Mouse (Mus musculus) liver, embryonic 16.5 days (tissue): ENCODE data around the gene Dscam. TPM values are rescaled to one million over a fixed set of nuclear protein-coding genes. Genes with fewer than 3 reads are reported as not detected.

Experiments used
- ATAC-seq: fragments of 200-750 bp; cut with Nextera tagmentation; 2 replicates; pipeline ENCODE4 v1.8.0; 2017; ENCODE audit warnings: low read depth, mild to moderate bottlenecking, moderate number of reproducible peaks, moderate library complexity
- H3K27ac ChIP-seq: fragments of 300-500 bp; sonication (generic); 2 replicates; pipeline ENCODE4 v1.5.1; 2014; ENCODE audit warnings: mild to moderate bottlenecking, low read length
- H3K27me3 ChIP-seq: fragments of 300-500 bp; sonication (generic); 2 replicates; pipeline ENCODE4 v1.6.1; 2014; ENCODE audit warnings: low read depth, low read length, mixed read lengths; ENCODE audit not compliant: control insufficient read depth, insufficient read depth
- H3K36me3 ChIP-seq: fragments of 300-500 bp; sonication (generic); 2 replicates; pipeline ENCODE4 v1.6.1; 2014; ENCODE audit warnings: mild to moderate bottlenecking; ENCODE audit not compliant: control insufficient read depth, insufficient read depth
- H3K4me1 ChIP-seq: fragments of 300-500 bp; sonication (generic); 2 replicates; pipeline ENCODE4 v1.6.1; 2014; ENCODE audit warnings: low read depth, low read length, mixed read lengths; ENCODE audit not compliant: control insufficient read depth
- H3K4me2 ChIP-seq: fragments of 300-500 bp; sonication (generic); 2 replicates; pipeline ENCODE4 v1.6.1; 2014; ENCODE audit warnings: low read depth, low read length, mixed read lengths
- H3K4me3 ChIP-seq: fragments of 300-500 bp; sonication (generic); 2 replicates; pipeline ENCODE4 v1.5.1; 2014; ENCODE audit warnings: low read depth, mild to moderate bottlenecking, low read length
- H3K9ac ChIP-seq: fragments of 300-500 bp; sonication (generic); 2 replicates; pipeline ENCODE4 v1.6.1; 2014; ENCODE audit warnings: low read depth, low read length
- H3K9me3 ChIP-seq: fragments of 300-500 bp; sonication (generic); replicated peaks from 2 replicates; pipeline ENCODE4 v1.6.1; 2016; ENCODE audit warnings: low read length; ENCODE audit not compliant: control insufficient read depth
- WGBS: fragments of 180-500 bp; shearing (Covaris S2); extraction: QIAGEN DNeasy Blood & Tissue Kit; methylation state at CpG from one replicate; pipeline ENCODE4 v1.1.7; 2014; ENCODE audit not compliant: insufficient replicate concordance; 5-methylcytosine and 5-hydroxymethylcytosine counted together
- polyA plus RNA-seq: library from polyadenylated mRNA; unstranded; fragments of >200 nt; fragmentation: Nextera tagmentation; extraction: Ambion mirVana; gene quantifications from 2 replicates; pipeline ENCODE4 v1.2.1, GENCODE M21; 2015

Gene Dscam
- polyA plus RNA-seq, 1 experiment from 2014 or later = not detected

GRCm38 (mm10) chr16:96927408-96927807, 243.1 kb downstream of the Dscam start:
- no peak for ATAC-seq
- no peak overlapping the region for H3K4me3 ChIP-seq
- no peaks in the 10 kb centered on the region; the same call in 1 of the 2 replicates for H3K27me3 ChIP-seq
- H3K36me3 ChIP-seq = no peaks in the 10 kb centered on the region
- no peaks in the 10 kb centered on the region for H3K9me3 ChIP-seq
- no peak overlapping the region for H3K27ac ChIP-seq
- H3K4me2 ChIP-seq = no peak overlapping the region
- no peaks in the 10 kb centered on the region for H3K4me1 ChIP-seq
- H3K9ac ChIP-seq = no peak overlapping the region

GRCm38 (mm10) chr16:96926977-96927376, 243.6 kb downstream of the Dscam start:
- Histone ChIP-seq H3K9me3 (no peaks in the 10 kb centered on the region), H3K36me3 (no peaks in the 10 kb centered on the region), H3K4me3 (no peak overlapping the region), H3K9ac (no peak overlapping the region), H3K27me3 (no peaks in the 10 kb centered on the region; the same call in 1 of the 2 replicates), H3K27ac (no peak overlapping the region), H3K4me1 (no peaks in the 10 kb centered on the region), H3K4me2 (no peak overlapping the region)
- no peak for ATAC-seq
- WGBS = 40% methylated on average over 3 of the region's 3 CpGs

- H3K27me3 ChIP-seq = no peaks in the 10 kb centered on the region; the same call in 1 of the 2 replicates
- H3K36me3 ChIP-seq = no peaks in the 10 kb centered on the region
- H3K27ac ChIP-seq = no peak overlapping the region
- no peak overlapping the region for H3K4me2 ChIP-seq
- ATAC-seq = no peak
- WGBS = 86% methylated on average over 4 of the region's 4 CpGs
- no peaks in the 10 kb centered on the region for H3K9me3 ChIP-seq
- no peak overlapping the region for H3K9ac ChIP-seq
- peaks cover 12% of the 10 kb centered on the region for H3K4me1 ChIP-seq
- no peak overlapping the region for H3K4me3 ChIP-seq
These were observed 246.6 kb downstream of the Dscam start for GRCm38 (mm10) chr16:96923941-96924340.

- WGBS = 82% methylated on average over 3 of the region's 3 CpGs
- Histone ChIP-seq H3K4me1 (peaks cover 19% of the 10 kb centered on the region), H3K27me3 (no peaks in the 10 kb centered on the region)
These were observed 256.1 kb downstream of the Dscam start for GRCm38 (mm10) chr16:96914495-96914894.

GRCm38 (mm10) chr16:96912836-96913235, 257.7 kb downstream of the Dscam start:
- Histone ChIP-seq H3K36me3 (no peaks in the 10 kb centered on the region), H3K4me3 (no peak overlapping the region), H3K27me3 (no peaks in the 10 kb centered on the region), H3K9me3 (no peaks in the 10 kb centered on the region), H3K27ac (no peak overlapping the region), H3K4me2 (no peak overlapping the region), H3K4me1 (peaks cover 13% of the 10 kb centered on the region), H3K9ac (no peak overlapping the region)
- ATAC-seq = no peak
- 80% methylated on average over 7 of the region's 7 CpGs for WGBS

More at GRCm38 (mm10) chr16:96914495-96914894, 256.1 kb downstream of the Dscam start:
- no peak overlapping the region for H3K4me3 ChIP-seq
- H3K9me3 ChIP-seq = no peaks in the 10 kb centered on the region
- ATAC-seq = no peak
- H3K36me3 ChIP-seq = no peaks in the 10 kb centered on the region
- no peak overlapping the region for H3K27ac ChIP-seq
- H3K9ac ChIP-seq = no peak overlapping the region
- no peak overlapping the region for H3K4me2 ChIP-seq

- no peak overlapping the region for H3K9ac ChIP-seq
- no peaks in the 10 kb centered on the region for H3K27me3 ChIP-seq
- no peak overlapping the region for H3K4me3 ChIP-seq
- 83% methylated on average over 2 of the region's 2 CpGs for WGBS
- H3K36me3 ChIP-seq = no peaks in the 10 kb centered on the region
- H3K4me1 ChIP-seq = peaks cover 16% of the 10 kb centered on the region
- no peaks in the 10 kb centered on the region for H3K9me3 ChIP-seq
- no peak for ATAC-seq
- H3K27ac ChIP-seq = no peak overlapping the region
- H3K4me2 ChIP-seq = no peak overlapping the region
These were observed 258.4 kb downstream of the Dscam start for GRCm38 (mm10) chr16:96912103-96912502.

GRCm38 (mm10) chr16:96910405-96911164, 260.0 kb downstream of the Dscam start:
- 52% methylated on average over 4 of the region's 4 CpGs for WGBS

GRCm38 (mm10) chr16:96907818-96908217, 262.7 kb downstream of the Dscam start:
- H3K36me3 ChIP-seq = no peaks in the 10 kb centered on the region
- no peaks in the 10 kb centered on the region for H3K9me3 ChIP-seq
- H3K27me3 ChIP-seq = no peaks in the 10 kb centered on the region
- H3K9ac ChIP-seq = no peak overlapping the region
- no peak for ATAC-seq
- no peak overlapping the region for H3K4me2 ChIP-seq
- H3K27ac ChIP-seq = peak overlapping the region; percentile 25; the same call in 1 of the 2 replicates
- no peak overlapping the region for H3K4me3 ChIP-seq
- WGBS = 89% methylated on average over 1 of the region's 1 CpGs
- H3K4me1 ChIP-seq = peaks cover 41% of the 10 kb centered on the region

More at GRCm38 (mm10) chr16:96910405-96911164, 260.0 kb downstream of the Dscam start:
- Histone ChIP-seq H3K9ac (no peak overlapping the region), H3K27me3 (no peaks in the 10 kb centered on the region), H3K9me3 (no peaks in the 10 kb centered on the region), H3K4me3 (no peak overlapping the region), H3K4me2 (no peak overlapping the region), H3K36me3 (no peaks in the 10 kb centered on the region), H3K4me1 (peaks cover 21% of the 10 kb centered on the region), H3K27ac (no peak overlapping the region)
- no peak for ATAC-seq

- H3K4me3 ChIP-seq = no peak overlapping the region
- H3K27ac ChIP-seq = peak overlapping the region; percentile 25
- no peaks in the 10 kb centered on the region for H3K36me3 ChIP-seq
- H3K4me2 ChIP-seq = peak overlapping the region; percentile 15; the same call in 1 of the 2 replicates
- no peaks in the 10 kb centered on the region for H3K27me3 ChIP-seq
- no peaks in the 10 kb centered on the region for H3K9me3 ChIP-seq
- 38% methylated on average over 1 of the region's 1 CpGs for WGBS
- H3K9ac ChIP-seq = no peak overlapping the region
- ATAC-seq = no peak
- H3K4me1 ChIP-seq = peaks cover 47% of the 10 kb centered on the region
These were observed 263.5 kb downstream of the Dscam start for GRCm38 (mm10) chr16:96907081-96907480.
